Mouse (Mus musculus) small intestine, adult 10 weeks (tissue): Measurements from ENCODE around the gene Phf19. TPM values are rescaled to one million over a fixed set of nuclear protein-coding genes. Genes with fewer than 3 reads are reported as not detected.

Experiments
- polyA plus RNA-seq: library from polyadenylated mRNA; stranded (reverse); fragments of 350-450 nt; fragmentation: Illumina TruSeq; extraction: RNeasy Lipid Tissue Mini Kit (QIAGEN cat#74804); gene quantifications from one replicate; pipeline ENCODE4 v1.2.3, GENCODE M21; 2014; ENCODE audit warnings: low replicate concordance

Gene Phf19
- polyA plus RNA-seq, result 0.67 TPM

GRCm38 (mm10) chr2:34913218-34914068, at the start of gene Phf19:
Gene Phf19, minus strand, starts transcription at chr2:34914026.

GRCm38 (mm10) chr2:34961481-34962036, 47.7 kb upstream of the Phf19 start, which contains the start of gene Traf1:
Gene Traf1, minus strand, starts transcription at chr2:34961772.

GRCm38 (mm10) chr2:34874816-34875345, 38.9 kb downstream of the Phf19 start, which contains the start of gene Psmd5:
Gene Psmd5, minus strand, starts transcription at chr2:34874968.

GRCm38 (mm10) chr2:34874271-34874670, 39.6 kb downstream of the Phf19 start, which contains the start of gene Cutal:
Gene Cutal, plus strand, starts transcription at chr2:34874396.

Other genes with a start within 250 kb of the Phf19 start
- gene Gapvd1, start 158.8 kb downstream of the Phf19 start, polyA plus RNA-seq, result 36.3 TPM
- gene Hspa5, start 142.1 kb downstream of the Phf19 start, polyA plus RNA-seq, result 997 TPM
- gene Rabepk, start 114.1 kb downstream of the Phf19 start, polyA plus RNA-seq, result 4.1 TPM
- 60.2 TPM for gene Fbxw2, start 87.7 kb downstream of the Phf19 start, polyA plus RNA-seq
- gene Gm34653, start 81.0 kb downstream of the Phf19 start, polyA plus RNA-seq, result not detected
- gene Cutal, start 39.6 kb downstream of the Phf19 start, polyA plus RNA-seq, result 2.4 TPM
- 21.5 TPM for gene Psmd5, start 39.1 kb downstream of the Phf19 start, polyA plus RNA-seq
- gene Traf1, start 47.7 kb upstream of the Phf19 start, polyA plus RNA-seq, result 1.7 TPM
- not detected for gene Hc, start 147.4 kb upstream of the Phf19 start, polyA plus RNA-seq
- 1.1 TPM for gene AI182371, start 187.5 kb upstream of the Phf19 start, polyA plus RNA-seq
- gene Cntrl, start 195.5 kb upstream of the Phf19 start, polyA plus RNA-seq, result 33.2 TPM